Mouse (Mus musculus) testis, postnatal 14 days (tissue): ENCODE measurements around the gene Kcne1l.

Experiments
- DNase-seq: peaks from one replicate; pipeline ENCODE4 v3.0.0; 2021; ENCODE audit warnings: low spot score

Kcne1l gene

DNA sequence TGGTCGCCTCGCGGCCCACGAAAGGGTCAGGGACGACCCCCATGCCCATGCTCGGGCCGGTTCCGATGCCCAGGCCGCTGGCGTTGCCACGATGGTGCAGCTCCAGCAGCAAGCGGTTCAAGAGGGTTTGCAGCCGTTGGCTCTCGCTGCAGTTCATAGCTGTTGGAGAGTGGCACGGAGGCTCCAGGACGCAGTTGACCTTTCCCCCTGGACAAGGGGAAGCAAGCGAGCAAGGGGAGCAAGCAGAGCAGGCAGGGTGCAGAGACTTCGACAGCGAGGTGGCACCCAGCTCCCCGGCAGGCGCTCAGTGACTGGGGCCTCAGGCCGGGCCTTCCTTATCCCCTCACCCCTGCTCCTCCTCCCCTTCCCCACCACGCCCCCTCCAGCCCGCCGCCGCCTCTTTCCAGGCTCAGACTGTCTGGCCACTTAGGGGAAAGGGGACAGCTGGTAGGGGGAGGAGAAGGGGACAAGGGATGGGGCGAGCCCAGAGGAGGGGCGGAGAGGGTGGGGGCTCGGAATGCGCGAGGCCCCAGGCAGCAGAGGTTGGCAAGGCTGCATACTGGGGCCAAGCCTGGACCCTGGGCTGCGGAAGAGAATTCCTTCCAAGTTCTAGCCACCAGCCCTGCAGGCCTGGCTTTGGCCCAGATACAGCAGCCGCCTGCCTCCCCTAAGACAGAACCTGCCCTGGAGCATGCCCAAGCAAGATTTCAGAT is at the start of gene Kcne1l:
Gene Kcne1l (minus strand): TSS at position 426 of the 713 bp plus-strand sequence.
- no peak for DNase-seq

DNA sequence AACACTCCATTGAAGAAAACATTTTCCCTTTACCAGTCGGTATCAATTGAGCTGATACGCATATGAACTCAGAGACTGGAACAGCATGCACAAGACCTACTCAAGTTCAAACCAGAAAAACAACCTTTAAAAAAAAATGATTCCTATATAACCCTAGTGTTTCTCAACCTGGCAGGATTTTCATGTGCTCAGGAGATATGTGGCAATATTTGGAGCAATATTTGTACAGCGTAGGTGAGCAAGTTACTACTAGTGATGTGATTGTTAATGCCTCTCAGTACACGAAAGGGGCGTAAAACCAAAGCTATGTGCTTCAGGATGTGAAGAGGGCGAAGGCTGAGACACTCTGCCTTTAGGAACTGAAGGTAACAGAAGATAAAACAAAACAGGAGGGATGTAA is 30.1 kb upstream of the Kcne1l start:
- no peak for DNase-seq

DNA sequence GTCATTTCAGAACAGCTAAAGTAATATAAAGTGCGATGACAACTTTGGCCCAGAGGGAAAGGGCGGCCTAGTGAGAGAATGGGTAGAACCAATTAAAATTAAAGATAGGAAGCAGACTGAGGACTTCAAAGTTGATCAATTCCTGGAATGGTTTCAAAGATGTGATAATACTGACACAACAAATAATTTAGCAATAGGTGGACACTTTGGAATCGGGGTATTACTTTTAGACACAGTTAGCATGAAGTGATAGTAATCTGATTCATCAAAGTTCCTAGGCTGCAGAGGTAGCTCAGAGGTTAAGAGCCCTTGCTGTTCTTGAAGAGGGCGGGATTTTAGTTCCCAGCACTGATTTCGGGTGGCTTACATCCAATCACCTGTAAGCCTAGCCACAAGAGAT is 29.4 kb upstream of the Kcne1l start:
- DNase-seq: no peak

DNA sequence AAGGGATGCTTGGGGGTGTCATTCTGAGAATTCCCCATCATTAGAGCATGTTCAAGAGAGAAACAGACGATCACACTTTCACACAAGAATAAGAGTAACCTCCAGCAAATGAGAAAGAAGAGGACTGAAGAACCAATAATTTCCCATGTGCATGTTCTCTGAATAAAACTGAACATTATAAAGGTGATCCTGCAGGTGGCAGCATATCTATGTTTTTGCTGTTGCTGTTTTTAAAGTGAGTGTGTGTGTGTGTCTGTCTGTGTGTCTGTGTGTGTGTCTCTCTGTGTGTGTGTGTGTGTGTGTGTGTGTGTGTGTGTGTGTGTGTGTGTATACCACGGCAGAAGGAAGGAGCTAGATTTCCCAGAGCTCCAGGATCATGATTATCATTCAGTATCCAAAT is 19.7 kb upstream of the Kcne1l start:
- DNase-seq: no peak

DNA sequence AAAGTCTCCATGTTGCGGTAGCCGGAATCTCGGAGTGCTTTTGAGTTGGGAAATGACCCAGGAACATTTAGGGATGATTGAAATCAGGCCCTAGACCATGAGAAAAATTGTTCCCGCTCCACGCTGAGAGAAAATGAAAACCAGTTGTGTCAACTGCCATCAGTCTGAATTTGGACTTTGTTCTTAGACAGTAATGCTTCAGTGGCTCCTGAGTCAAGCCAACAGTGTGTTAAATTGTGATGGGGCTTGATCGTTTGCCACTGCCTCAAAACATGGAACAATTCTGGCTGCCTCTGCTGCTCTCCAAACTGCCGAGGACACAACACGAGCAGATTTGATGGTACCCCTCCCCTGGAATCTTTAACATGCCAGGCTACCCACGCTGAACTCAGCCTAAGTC is 10.0 kb upstream of the Kcne1l start:
- no peak for DNase-seq

DNA sequence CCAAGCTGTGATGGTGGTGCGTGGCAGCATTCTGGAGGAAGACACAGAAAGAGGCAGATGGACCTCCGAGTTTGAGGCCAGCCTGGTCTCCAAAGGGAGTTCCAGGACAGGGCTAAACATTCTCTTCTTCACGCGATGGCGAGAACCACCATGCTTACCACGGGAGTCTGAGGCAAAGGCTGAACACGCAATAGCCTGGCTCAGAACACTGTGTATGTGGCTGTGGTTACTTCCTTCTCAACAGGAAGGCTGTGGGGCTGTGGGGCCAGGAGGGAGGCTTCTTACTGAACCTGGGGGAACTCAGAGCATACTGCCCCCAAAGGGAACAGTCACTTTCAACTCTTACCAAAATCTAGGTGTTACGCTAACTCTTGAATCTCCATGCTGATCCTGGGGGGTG is 9.2 kb upstream of the Kcne1l start:
- no peak for DNase-seq

DNA sequence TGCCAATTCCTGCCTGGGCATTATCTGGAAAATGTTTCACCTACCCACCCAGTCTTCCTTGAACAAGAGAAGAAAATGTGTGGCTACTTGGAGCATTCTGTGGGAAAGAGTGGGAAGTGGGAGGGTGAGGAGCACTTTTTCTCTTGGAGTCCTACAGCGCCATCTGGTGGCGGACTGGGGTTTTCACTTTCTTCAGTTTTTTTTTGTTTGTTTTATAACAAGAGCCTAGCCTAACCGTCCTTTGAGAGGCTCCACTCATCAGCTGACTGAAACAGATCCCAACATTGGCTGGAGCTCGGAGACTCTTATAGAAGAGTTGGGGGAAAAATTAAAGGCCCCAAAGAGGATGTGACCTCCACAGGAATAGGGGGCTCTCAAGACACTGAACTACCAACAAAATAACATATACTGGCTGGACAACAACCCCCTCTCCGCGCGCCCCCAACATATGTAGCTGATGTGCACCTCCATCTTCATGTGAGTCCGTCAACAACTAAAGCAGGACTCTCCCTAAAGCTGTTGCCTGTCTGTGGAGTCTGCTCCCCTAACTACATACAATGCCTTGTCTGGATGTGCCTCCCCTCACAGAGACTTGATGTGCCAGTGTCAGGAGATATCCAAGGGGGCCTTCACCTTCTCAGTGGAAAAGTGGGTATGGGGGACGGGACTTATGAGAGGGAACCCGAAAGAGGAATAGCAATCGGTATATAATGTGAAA is 8.4 kb upstream of the Kcne1l start:
- peak; percentile 52 for DNase-seq

DNA sequence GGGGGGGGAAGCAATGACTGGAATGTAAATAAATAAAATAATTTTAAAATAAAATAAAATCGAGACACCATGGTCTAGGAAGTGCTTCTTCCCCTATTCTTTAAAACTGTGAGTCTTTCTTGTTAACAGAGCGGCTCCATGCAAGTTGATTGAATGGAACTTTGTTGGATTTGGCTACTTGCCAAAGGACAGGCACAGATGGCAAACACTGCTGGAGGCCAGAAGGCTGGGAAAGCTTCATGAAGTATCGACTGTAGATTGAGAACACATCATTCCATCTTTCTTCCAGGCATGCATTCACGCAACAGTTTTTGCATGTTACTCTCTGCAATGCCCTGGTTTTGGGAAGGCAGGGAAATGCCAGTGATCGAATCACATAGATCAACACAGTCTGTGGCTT is 4.3 kb upstream of the Kcne1l start:
- no peak for DNase-seq

DNA sequence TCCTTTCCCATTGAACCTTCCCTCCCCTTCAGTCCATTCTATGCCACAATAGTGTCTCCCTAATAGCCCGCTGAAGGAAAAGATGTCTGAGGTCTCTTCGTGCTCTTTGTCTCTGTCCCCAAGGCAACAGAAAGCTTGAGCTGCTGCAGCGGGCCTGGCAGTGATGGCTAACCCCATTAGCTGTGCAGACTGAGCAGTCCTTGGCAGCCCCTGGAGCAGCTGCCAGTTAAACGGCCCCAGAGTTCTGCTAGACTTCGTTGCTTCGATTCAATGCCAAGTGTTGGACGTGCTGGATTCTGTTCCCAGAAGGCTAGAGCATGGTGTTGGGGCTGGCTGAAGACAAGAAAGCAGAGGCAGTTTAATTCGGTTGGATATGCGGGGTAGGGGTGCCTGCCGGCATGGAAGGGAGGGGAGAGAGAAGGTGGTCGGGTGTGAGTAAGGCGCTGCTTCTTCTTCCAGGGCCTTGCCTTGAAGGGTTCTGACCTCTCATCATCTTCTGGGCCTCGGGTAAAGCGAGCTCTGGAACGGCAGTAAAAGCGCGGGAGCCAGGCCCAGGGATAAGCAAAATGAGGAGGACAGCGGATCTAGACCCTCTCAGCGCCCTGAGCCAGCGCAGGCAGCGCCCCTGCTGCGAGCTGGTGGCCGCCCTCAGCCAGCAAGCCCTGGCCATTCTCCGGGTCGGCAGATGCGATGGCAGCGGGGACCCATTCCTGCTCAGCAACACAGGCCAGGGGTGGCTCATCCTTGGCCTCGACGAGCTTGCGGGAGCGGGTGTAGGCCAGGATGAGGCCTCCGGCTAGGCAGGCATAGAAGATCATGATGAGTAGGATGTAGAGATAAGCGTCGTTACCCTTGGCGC is 855 bp downstream of the Kcne1l start:
- DNase-seq: no peak

DNA sequence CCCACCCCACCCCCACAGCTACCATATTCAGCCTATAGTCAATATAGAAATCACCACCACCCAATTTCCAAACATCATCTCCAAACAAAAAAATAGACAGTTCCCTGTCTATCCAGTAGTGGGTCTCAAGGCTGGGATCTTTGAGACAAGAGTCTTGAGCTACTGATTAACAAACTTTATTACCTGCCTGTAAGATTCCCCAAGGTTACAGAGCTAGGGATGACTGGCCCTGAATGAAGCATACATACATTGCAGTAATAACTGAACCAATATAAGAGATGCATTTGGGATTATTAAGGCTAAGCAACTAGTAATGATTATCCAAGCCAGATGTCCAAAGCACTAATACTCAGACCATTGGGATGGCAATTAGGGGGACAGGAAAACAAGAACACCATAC is 1.5 kb downstream of the Kcne1l start:
- no peak for DNase-seq

DNA sequence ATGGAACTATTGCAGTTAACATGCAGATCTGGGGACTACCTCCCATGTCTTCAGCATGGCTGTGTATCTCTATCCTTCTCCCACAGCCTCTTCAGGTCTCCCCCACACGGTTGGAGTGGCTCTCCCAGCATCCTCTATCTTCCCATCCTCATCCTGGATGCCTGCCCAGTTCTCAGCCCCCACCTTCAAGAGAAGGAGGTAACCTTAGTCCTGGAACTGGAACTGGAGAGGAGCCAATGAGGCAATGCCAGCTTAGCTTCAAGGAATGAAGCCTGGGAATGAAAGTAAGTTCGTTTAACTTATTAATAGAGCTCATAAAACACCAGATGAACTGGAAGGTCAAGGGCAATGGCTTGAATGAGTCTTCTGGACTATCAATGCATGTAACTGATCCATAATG is 2.6 kb downstream of the Kcne1l start:
- no peak for DNase-seq

DNA sequence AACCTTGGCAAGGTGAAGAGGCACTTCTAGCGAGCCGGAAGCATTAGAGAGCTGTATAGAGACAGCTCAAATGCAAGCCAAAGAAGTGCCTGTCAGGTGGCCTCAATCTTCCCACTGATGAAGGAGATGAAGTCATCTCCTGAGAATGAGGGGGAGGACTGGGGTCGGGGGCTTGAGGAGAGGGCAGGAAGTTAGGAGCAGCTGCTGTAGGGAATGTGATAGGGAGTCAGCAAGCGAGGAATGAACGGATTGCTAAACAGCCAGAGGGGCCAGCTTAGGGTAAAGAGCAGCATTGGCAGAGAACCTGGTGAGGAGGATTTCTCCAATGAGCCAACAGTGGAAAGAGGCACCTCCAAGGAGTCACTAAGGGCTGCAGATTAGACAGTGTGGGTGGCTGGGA is 20.2 kb downstream of the Kcne1l start:
- no peak for DNase-seq

DNA sequence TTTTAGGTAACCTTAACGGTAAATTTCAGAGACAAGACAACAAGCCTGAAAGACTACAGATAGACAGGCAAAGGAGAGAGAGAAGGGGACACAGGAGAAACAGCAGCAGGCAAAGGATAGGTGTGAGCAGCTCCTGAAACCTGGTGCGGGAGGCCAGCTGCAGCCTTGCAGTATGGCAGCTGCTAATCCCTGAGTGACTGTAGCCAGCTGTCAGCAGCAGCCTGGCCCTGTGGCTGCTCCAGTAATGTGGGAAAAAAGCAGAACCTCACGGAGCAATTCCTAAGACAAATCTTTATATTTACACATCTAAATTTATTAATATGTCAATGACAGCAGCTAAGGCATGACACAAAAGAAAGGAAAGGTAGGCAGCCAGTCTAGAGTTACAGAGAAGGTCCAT is 29.5 kb downstream of the Kcne1l start:
- DNase-seq: no peak

DNA sequence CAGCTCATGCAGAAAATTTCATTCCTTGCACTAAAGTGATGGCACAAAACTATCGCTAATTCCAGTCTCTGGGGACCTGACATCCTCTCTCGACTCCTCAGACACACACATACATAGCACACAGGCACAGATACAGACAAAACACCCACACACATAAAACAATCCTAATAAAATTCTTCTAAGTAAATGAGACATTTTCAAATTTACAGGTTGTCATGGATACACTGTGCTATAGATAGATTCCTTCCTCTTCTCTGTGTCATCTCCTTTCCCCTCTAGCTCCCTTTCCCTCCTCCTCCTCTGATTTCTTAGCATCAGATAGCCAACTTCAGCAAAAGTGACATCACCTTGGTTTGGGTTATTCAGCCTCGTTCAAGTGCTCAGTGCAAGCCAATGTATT is 30.1 kb downstream of the Kcne1l start:
- no peak for DNase-seq
